Mouse (Mus musculus): Measurements from ENCODE around the gene Neb. TPM values are rescaled to one million over a fixed set of nuclear protein-coding genes. Genes with fewer than 3 reads are reported as not detected.
A peak's percentile ranks its signal among the peaks of the same experiment; 100 is the strongest.

Gene Neb
- total and polyA plus RNA-seq, 2 experiments from 2014 or later: 0.80 to 3.7 TPM

GRCm38 (mm10) chr2:52386451-52386850 lies 8.2 kb upstream of the Neb start:
- H3K36me3 ChIP-seq (ENCODE audit: insufficient read depth, low read length): no peaks in the 10 kb centered on the region
- no peak for TF ChIP-seq CTCF (IDR thresholded peaks at IDR 0.05)
- no peak overlapping the region for H3K4me2 ChIP-seq (ENCODE audit: low read depth, low read length, poor library complexity, severe bottlenecking)
- no peak for ATAC-seq (ENCODE audit: low FRiP score)
- no peak overlapping the region for H3K9ac ChIP-seq (replicated peaks; ENCODE audit: low read length, poor library complexity, severe bottlenecking)
- no peaks in the 10 kb centered on the region for H3K27me3 ChIP-seq (ENCODE audit: insufficient read depth, low read length)
- H3K9me3 ChIP-seq (ENCODE audit: low read length): no peaks in the 10 kb centered on the region
- H3K27ac ChIP-seq (ENCODE audit: low read depth, low read length): no peak overlapping the region
- no peak overlapping the region for H3K4me3 ChIP-seq (ENCODE audit: low read depth, low read length)
- DNase-seq (ENCODE audit: low spot score): no peak
- 91% methylated on average over 6 of the region's 6 CpGs for WGBS
- H3K4me1 ChIP-seq (ENCODE audit: insufficient read depth, low read length): no peaks in the 10 kb centered on the region

- H3K27ac ChIP-seq (ENCODE audit: low read depth, low read length): no peak overlapping the region
- no peaks in the 10 kb centered on the region for H3K4me1 ChIP-seq (ENCODE audit: insufficient read depth, low read length)
- WGBS: 67% methylated on average over 7 of the region's 7 CpGs
- DNase-seq (ENCODE audit: low spot score) (no peak), ATAC-seq (ENCODE audit: low FRiP score) (no peak)
- no peaks in the 10 kb centered on the region for H3K9me3 ChIP-seq (ENCODE audit: low read length)
- H3K27me3 ChIP-seq (ENCODE audit: insufficient read depth, low read length): no peaks in the 10 kb centered on the region
- H3K9ac ChIP-seq (replicated peaks; ENCODE audit: low read length, poor library complexity, severe bottlenecking): no peak overlapping the region
- no peak overlapping the region for H3K4me3 ChIP-seq (ENCODE audit: low read depth, low read length)
- TF ChIP-seq CTCF (IDR thresholded peaks at IDR 0.05): no peak
- no peaks in the 10 kb centered on the region for H3K36me3 ChIP-seq (ENCODE audit: insufficient read depth, low read length)
- no peak overlapping the region for H3K4me2 ChIP-seq (ENCODE audit: low read depth, low read length, poor library complexity, severe bottlenecking)
Measured at GRCm38 (mm10) chr2:52386037-52386436, 7.8 kb upstream of the Neb start.

GRCm38 (mm10) chr2:52378848-52379261 lies 581 bp upstream of the Neb start:
- Histone ChIP-seq H3K4me1 (ENCODE audit: insufficient read depth, low read length) (no peaks in the 10 kb centered on the region), H3K9me3 (ENCODE audit: low read length) (no peaks in the 10 kb centered on the region), H3K27ac (ENCODE audit: low read depth, low read length) (no peak overlapping the region), H3K27me3 (ENCODE audit: insufficient read depth, low read length) (no peaks in the 10 kb centered on the region), H3K4me2 (ENCODE audit: low read depth, low read length, poor library complexity, severe bottlenecking) (no peak overlapping the region), H3K4me3 (ENCODE audit: low read depth, low read length) (no peak overlapping the region), H3K36me3 (ENCODE audit: insufficient read depth, low read length) (no peaks in the 10 kb centered on the region), H3K9ac (replicated peaks; ENCODE audit: low read length, poor library complexity, severe bottlenecking) (no peak overlapping the region)
- ATAC-seq (ENCODE audit: low FRiP score) (no peak), DNase-seq (ENCODE audit: low spot score) (no peak)
- no peak for TF ChIP-seq CTCF (IDR thresholded peaks at IDR 0.05)
- WGBS: 73% methylated on average over 10 of the region's 10 CpGs

- Histone ChIP-seq H3K4me1 (ENCODE audit: insufficient read depth, low read length) (no peaks in the 10 kb centered on the region), H3K36me3 (ENCODE audit: insufficient read depth, low read length) (no peaks in the 10 kb centered on the region), H3K27me3 (ENCODE audit: insufficient read depth, low read length) (no peaks in the 10 kb centered on the region), H3K9me3 (ENCODE audit: low read length) (no peaks in the 10 kb centered on the region), H3K9ac (replicated peaks; ENCODE audit: low read length, poor library complexity, severe bottlenecking) (no peak overlapping the region), H3K4me3 (ENCODE audit: low read depth, low read length) (no peak overlapping the region), H3K27ac (ENCODE audit: low read depth, low read length) (no peak overlapping the region), H3K4me2 (ENCODE audit: low read depth, low read length, poor library complexity, severe bottlenecking) (0 out of 2 replicates have a peak overlapping the region, but pooled peaks have one; percentile 4)
- DNase-seq (ENCODE audit: low spot score) (no peak), ATAC-seq (ENCODE audit: low FRiP score) (no peak)
- TF ChIP-seq CTCF (IDR thresholded peaks at IDR 0.05): no peak
- WGBS: 49% methylated on average over 13 of the region's 13 CpGs
Measured at GRCm38 (mm10) chr2:52377706-52378447, 397 bp downstream of the Neb start.

GRCm38 (mm10) chr2:52374706-52375105 lies 3.6 kb downstream of the Neb start:
- DNase-seq (ENCODE audit: low spot score): no peak
- Histone ChIP-seq H3K27me3 (ENCODE audit: insufficient read depth, low read length) (no peaks in the 10 kb centered on the region), H3K27ac (ENCODE audit: low read depth, low read length) (no peak overlapping the region), H3K4me1 (ENCODE audit: insufficient read depth, low read length) (no peaks in the 10 kb centered on the region), H3K9ac (replicated peaks; ENCODE audit: low read length, poor library complexity, severe bottlenecking) (no peak overlapping the region), H3K4me3 (ENCODE audit: low read depth, low read length) (no peak overlapping the region), H3K9me3 (ENCODE audit: low read length) (no peaks in the 10 kb centered on the region), H3K4me2 (ENCODE audit: low read depth, low read length, poor library complexity, severe bottlenecking) (no peak overlapping the region), H3K36me3 (ENCODE audit: insufficient read depth, low read length) (no peaks in the 10 kb centered on the region)
- WGBS: 92% methylated on average over 6 of the region's 6 CpGs
- TF ChIP-seq CTCF (IDR thresholded peaks at IDR 0.05): no peak
- no peak for ATAC-seq (ENCODE audit: low FRiP score)

- Histone ChIP-seq H3K4me1 (ENCODE audit: insufficient read depth, low read length) (no peaks in the 10 kb centered on the region), H3K4me2 (ENCODE audit: low read depth, low read length, poor library complexity, severe bottlenecking) (no peak overlapping the region), H3K27ac (ENCODE audit: low read depth, low read length) (no peak overlapping the region), H3K27me3 (ENCODE audit: insufficient read depth, low read length) (no peaks in the 10 kb centered on the region), H3K4me3 (ENCODE audit: low read depth, low read length) (no peak overlapping the region), H3K36me3 (ENCODE audit: insufficient read depth, low read length) (no peaks in the 10 kb centered on the region), H3K9ac (replicated peaks; ENCODE audit: low read length, poor library complexity, severe bottlenecking) (no peak overlapping the region), H3K9me3 (ENCODE audit: low read length) (no peaks in the 10 kb centered on the region)
- WGBS: 77% methylated on average over 6 of the region's 6 CpGs
- DNase-seq (ENCODE audit: low spot score): no peak
- no peak for ATAC-seq (ENCODE audit: low FRiP score)
- TF ChIP-seq CTCF (IDR thresholded peaks at IDR 0.05): no peak
Measured at GRCm38 (mm10) chr2:52372480-52372879, 5.8 kb downstream of the Neb start.
